Mouse (Mus musculus): ENCODE measurements around the gene Fam169a.
"Not testable (repeated sequence)": the region's sequence is repeated elsewhere in the genome, so short reads cannot be mapped to it uniquely, and the experiment has no call there.

Gene Fam169a

DNA sequence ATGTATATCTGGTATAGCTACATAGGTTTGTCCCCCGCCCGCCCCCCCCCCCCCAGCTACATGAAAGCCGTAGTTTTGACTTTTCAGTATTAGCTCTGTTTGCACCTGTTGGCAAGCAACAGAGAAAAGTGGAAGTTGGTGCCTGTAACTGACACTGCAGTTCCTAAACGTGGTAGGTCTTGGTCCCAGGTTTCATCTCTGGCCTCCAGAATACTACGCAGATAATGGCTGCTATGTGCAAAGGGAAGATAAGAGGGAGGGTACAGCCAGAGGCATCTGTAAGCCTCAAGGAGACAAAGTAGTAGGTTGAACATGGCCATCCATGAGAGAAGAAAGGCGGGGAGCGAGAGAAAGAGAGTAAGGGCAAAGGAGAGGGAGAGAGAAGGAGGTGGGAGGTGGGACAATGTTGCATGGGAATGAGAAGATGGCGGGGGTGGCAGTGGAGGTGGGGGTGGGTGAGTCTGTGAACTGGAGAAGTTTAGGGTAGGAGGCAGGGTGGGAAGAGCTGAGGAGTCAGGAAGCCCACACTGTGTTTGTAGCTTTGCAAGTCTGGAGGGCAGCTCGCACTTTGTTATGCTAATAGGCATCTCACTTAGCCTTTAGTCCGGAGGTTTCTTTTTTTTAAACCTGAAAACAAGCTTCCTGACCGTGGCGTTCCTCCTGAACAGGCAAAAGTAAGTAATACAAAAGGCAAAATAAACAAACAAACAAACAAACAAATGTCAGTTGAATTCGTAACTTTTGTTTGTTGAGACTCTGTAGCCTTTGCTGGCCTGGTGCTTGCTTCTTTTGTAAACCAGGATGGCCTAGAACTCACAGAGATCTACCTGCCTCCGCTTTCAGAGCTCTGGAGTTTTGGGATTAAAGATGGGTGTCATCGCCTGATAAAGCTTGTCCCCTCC lies at the start of gene Fam169a:
TSS of gene Fam169a (plus strand) at position 638 of the 902 bp plus-strand sequence.
- no peak for DNase-seq (ENCODE audit: low spot score)

DNA sequence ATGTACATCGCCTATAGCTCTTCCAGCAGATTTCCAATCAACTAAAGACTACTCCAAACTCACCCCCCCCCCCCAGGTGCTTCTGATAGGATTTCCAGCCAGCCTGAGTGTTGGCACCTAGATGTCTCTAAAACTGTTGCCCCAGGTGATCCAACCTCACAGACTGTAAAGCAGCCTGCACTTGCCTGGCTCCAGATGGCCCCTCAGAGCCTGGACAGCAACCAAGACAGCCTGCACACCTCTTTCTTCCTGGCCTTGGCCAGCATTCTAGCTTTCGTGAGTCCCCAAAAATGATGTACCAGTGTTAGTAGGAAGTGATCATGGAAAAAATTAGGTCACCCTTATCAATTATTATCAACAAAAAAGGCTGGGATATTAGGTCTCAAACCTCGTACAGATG lies 49.4 kb upstream of the Fam169a start:
- DNase-seq (ENCODE audit: low spot score), result no peak

DNA sequence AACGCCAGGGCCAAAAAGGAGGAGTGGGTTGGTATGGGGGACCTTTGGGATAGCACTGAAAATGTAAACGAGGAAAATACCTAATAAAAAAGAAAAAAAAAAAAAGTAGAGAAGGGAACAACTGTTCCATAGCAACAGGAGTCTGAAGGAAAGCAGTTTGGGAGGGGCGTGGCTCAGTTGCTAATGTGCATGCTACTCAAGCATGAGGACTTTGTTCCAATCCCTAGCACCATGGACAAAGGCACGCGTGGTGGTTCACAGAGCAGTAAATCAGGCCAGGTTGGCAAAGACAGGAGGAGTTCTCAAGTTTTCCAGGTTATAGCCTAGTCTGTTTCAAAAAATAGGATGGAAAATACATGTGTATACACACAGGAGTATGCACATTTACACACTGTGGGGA lies 47.0 kb upstream of the Fam169a start:
- DNase-seq (ENCODE audit: low spot score), result no peak

DNA sequence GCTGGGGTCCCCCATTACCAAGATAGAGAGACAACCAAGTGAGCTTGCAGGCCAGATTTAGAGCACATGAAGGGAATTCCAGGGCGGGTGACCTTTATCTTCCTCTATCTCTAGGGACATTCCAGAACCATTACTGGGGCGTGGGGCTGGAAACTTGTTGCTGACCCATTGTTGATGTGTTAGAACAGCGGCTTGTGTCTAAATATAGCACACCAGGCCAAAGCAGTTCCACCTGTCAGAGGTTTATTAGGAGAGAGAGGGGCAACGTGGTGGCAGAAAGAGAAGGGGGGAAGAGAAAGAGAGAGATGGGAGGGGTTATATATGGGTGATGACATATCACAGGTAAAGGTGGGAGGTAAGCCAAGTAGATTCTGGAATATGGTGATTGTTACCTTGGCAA lies 45.2 kb upstream of the Fam169a start:
- DNase-seq (ENCODE audit: low spot score), result no peak

DNA sequence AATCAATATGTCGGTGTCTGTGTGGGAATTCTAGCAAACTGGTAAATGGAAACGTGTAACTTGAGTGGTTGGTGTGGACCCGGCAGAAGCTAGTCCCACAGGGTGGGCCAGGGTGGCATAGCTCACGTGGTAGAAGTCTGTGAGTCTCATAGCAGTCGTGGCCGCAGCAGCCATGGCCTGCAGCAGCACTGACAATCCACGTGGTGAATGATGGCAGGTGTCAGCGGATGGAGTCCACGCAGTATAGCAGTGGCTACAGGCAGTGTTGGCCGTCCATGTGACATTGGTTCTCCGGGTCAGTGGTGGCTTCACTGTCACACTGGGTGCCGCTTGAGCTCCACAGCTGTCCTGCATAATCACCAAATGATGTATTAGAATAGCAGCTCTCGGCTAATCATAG lies 37.0 kb upstream of the Fam169a start:
- no peak for DNase-seq (ENCODE audit: low spot score)

DNA sequence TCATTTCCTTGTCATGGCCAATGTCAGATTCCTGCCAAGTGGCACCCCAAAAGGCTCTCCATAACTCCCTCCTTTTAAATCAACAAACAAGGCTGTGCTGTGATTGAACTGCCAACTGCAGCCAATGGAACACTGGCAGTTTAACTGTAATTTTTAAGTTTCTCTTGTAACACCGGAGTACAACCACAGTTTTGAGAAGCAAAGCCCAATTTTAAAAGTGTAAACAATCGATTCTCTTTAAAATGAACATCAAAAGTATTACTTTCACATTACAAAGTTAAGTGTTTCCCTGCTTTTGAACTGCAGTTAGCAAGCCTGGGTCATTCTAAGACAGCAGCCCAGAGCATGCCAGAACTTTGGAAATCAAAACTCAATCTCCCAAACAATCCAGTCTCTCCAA lies 32.8 kb upstream of the Fam169a start, which contains the start of gene 1700029F12Rik:
TSS of gene 1700029F12Rik (minus strand) at position 101 of the 400 bp plus-strand sequence.
- DNase-seq (ENCODE audit: low spot score), result no peak

DNA sequence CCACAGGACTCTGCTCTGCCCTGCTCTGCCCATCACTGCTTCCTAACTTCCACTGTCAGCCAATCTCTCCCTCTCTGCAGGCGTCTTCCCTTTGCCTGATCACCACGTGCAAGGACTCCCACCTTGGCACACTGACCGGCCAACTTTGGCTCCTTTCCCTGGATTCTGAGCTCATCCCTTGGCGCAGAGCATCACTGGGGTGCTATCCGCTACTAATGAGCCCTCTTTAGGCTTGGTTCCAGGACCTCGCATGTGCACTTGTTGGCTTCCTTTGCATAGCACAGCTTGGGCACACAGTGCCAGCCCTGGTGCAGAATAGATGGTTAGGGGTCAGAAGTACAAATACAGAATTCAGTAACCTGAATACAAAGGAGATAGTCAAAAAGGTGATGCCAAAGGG lies 15.9 kb upstream of the Fam169a start:
- DNase-seq (ENCODE audit: low spot score), result peak; percentile 80

DNA sequence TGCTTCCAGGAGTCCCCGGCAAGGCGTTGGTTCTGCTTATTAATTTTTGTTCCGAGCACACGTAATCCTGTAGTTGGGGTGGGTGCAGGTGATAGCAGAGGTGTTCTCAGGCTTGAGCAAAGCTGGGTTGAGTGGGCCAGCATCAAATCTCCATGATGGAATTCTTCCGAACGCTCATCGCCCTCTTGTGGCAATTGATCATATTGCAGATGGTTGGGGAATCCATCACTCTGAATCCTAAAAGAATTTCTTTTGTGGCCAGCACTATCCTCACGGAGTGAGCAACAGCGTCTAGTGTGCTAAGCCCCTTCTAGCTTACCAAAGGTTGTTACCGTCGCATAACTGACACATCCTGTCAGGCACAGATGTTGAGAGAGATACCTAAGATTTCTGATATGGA lies 14.4 kb upstream of the Fam169a start:
- peak; percentile 89 for DNase-seq (ENCODE audit: low spot score)

DNA sequence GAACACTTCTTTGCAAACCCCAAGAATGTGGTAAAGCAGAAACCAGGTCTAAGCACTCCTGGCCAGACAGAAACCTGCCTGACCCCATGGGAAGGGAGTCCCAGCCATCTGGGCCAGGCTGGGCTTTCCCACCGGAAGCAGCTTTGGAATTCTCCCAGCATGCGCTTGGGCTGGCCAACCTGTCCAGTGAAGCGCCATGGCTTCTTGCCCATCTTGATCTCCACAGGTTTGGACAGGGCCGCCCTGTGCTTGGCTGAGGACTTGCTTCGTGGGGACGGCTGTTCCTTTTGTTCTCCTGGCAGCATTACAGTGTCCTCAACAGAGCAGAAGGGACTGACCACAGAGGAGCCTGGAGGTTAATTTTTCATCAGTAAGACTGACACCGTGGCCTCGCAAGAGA lies 13.2 kb upstream of the Fam169a start:
- peak; percentile 75 for DNase-seq (ENCODE audit: low spot score)

DNA sequence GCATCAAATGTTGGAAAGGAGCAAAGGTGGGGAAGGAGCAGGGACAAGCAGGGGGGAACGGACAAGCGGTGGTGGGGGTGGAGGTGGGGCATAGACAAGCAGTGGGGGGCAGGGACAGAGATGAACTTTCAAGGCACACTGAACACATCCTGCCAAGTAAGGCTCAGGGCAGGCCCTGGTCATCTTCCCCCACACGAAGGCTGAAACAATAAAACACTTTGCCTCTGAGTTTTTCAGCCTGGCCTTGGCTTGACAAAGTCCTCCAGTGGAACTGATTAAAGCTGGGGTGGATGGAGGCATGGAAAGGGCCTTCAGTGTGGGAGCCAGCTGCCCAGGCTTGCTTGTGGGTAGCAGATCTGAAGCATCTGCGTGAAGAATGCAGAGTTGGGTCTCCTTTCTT lies 9.3 kb upstream of the Fam169a start:
- peak; percentile 62 for DNase-seq (ENCODE audit: low spot score)

DNA sequence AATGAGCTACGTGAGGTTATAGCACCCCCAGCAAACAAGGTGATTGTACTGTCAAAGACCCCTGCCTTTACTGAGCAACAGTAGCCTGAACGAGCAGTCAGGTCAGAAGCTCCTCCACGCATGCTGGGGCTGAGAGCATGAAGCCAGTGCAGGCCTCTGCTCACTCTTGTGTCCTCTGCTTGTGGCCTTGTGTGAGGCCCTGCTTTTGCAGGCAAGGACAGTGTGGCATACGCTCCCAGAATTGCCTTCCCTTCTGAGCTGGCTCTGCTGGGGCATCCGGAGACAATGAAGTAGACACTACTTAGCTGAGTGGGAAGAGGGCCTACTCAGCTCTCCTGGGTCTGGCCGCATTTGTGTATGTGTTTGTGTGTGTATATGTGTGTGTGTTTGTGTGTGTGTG lies 7.3 kb upstream of the Fam169a start:
- DNase-seq (ENCODE audit: low spot score), result no peak

DNA sequence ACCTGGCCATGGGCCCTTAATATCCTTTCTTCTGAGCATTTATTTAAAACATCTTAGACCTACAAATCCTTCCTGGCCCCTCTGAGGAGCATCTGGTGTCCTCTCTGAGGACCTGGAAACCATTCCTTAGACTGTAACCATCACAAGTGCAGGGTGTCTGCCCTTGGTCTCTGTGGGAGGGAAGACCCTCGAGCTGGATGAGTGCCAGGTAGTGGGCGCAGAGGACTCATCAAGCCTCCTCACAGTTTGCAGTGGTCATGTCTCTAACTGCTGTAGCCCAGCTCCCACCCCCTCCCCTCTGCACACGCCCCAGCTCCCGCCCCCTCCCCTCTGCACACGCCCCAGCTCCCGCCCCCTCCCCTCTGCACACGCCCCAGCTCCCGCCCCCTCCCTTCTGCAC lies 6.8 kb upstream of the Fam169a start:
- no peak for DNase-seq (ENCODE audit: low spot score)

DNA sequence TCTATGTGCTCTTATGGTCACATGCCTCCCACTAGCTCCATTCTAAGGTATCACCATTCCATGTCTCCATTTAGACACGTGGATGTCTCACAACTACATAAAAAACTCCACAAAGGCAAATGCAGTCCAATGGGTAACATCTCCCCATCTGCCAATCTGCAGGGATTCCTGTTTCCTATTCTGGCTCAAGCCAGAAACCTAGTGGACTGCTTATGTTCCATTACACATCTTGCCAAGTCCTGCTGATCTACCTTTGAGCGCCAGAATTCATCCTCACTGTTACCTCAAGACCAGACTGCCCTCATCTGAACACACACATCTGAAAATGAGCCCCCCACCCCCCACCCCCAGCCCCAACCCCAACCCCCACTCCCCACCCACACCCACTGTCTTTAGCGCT lies 4.9 kb upstream of the Fam169a start:
- no peak for DNase-seq (ENCODE audit: low spot score)

DNA sequence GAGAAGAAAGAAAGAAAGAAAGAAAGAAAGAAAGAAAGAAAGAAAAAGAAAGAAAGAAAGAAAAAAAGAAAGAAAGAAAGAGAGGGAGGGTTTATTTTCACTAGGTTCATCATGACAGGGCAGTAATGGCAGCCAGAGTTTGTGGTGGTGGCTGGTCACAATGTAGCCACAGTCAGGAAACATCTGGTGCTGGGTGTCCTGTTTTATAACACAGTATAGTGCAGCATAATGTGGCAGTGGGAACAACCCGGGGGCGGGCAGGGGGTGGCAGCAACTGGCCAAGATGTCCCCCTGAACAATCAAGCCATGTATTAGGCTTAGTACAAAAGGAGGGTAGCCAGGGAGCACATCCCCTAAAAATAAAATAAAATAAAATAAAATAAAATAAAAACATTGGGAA lies 3.7 kb upstream of the Fam169a start:
- no peak for DNase-seq (ENCODE audit: low spot score)

DNA sequence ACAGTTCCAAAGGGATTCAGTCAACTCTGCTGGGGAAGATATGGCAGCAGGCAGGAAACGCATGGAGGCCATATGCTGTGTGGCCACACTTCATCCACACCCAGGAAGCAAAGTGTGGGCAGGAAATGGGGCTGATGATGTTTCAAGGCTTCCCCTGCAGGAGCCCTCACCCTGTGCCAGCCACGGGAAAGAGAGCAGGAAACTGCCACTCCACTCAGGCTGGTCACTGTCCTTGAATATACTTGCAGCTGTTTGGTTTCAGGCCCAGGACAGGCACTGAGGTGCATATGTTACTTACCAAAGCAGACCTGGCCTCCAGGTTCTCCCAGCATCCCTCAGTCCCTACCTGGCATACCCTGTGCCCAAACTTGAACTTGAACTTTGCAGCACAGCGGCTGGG lies 2.7 kb upstream of the Fam169a start:
- DNase-seq (ENCODE audit: low spot score), result no peak

DNA sequence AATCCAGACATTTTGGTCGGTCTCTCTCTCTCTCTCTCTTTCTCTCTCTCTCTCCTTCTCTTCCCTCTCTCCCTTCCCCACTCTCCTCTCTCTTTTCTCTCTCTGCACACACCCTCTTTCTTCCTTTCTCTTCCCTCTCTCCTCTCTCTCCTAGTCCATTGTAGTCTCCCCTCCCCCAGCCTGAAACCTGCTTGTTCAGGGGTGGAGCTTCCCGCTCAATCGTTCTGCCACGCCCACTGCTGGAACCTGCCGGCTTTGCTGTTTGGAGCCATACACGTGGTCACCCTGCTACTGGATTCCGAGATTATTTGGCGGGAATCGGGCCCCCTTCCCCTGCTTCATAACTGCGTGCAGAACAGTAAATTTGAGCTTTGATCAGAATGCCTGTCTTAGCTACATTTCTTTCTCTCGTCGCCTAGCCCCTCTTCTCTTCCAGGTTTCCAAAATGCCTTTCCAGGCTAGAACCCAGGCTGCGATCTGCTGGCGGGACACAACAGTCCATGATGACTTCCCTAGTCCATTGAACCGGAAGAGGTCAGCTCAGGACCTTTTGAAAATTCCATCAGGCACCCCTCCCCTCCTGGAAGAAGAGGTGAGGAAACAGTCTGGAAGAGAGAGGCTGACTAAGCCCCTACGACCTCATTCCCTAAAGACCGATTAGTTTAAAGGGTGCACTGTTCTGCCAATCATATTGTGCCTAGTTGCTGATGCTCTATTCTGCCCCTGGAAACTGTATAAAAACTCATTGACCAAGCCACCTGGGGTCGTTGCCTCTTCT lies 2.1 kb upstream of the Fam169a start:
- DNase-seq (ENCODE audit: low spot score), result not testable (repeated sequence)

DNA sequence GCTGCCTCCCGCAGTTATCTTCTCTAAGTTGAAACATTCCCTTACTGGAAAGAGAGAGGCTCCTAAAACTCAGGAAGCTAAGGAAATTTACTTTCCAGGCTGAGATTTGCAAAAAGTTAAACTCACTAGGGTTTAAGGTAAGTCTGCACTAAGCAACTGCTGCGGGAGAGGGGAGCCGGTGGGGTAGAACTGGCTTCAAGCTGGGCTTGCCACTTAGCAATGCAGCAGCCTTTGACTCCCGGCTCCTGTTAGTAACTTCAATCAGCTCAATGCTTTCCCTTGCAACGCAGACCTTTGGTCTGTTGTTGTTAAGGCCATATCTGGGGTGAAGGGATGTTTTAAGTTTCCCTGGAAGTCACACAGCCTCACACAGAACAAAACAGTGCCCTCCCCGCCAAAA lies 605 bp downstream of the Fam169a start:
- DNase-seq (ENCODE audit: low spot score), result no peak

DNA sequence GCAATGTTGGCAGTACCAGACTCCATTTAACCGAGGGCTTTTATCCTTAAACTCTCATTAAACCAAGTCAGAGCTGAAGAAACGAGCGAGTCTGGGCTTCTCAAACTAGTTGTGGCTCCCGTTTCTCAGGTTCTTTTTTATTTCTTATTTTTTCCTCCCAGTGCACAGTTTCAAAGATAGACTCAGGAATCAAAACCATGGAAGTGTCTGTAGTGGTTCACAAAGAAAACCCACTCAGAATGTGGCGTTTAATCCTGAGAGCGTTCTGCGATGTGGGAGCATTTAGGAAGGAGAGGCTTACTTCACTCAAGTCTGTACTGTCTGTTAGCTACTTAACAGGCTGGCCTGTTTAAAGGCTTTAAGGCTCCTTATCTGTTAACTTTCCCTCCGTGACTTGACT lies 1.1 kb downstream of the Fam169a start:
- DNase-seq (ENCODE audit: low spot score), result no peak

DNA sequence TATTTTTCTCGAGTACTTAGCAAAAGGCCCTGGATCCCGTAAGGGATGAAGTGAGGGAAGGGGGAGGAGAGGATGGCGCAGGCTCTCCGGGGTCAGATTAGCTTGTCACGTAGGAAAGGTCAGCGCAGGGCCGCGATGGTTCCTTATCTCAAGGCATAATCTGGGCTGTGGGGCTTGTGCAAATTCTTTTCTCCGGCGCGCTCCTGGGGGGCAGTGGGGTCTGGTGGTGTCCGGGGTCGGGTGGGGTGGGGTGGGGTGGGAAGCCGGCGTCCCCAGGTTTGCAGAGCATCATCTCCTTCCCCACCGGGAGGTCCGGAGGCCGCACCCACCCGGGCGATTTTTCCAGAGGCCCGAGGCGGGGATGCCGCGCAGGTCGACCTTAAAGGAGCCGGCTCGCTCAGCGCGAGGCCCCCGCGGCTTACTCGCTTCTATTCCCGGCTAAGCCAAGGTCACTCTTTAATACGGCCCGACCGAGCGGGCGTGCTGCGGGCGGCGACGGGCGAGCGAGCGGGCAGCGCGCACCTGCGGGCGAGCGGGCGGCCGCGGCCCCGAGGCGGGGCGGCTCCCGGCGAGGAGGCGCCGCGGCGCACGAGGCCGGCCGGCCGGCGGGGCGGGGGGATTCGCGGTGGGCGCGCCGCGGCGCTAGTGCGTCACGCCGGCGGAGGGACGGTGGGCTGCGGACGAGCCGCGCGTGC lies 4.0 kb downstream of the Fam169a start:
- peak; percentile 71 for DNase-seq (ENCODE audit: low spot score)

DNA sequence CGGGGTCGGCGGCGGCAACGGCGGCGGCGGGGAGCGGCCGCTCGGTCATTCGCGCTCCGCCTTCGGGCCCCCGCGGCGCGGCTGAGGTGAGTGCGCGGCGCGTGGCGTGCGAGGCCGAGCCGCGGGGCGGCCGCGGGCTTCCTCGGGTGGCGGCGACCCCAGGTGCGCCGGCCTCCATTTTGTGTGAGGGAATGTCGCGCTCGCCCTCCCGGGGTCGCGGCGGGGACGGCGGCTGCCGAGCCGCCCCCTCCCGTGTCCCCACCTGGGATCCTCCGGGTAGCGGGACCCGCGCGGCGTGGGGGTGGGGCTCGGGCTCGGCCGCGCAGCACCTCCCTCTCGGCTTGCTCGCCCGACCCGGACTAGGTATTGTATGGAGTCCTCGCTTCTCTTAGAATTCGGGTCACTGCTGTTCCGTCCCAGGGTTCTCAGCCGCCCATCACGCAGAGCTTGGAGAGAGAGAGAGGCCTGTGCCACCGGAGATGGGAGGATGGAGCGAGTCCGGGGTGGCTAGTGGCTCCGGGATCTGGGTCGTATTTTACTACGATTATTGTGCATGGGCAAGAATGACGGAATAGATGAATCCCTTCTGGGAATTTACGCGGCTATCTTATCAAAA lies 4.6 kb downstream of the Fam169a start:
- peak; percentile 76 for DNase-seq (ENCODE audit: low spot score)

DNA sequence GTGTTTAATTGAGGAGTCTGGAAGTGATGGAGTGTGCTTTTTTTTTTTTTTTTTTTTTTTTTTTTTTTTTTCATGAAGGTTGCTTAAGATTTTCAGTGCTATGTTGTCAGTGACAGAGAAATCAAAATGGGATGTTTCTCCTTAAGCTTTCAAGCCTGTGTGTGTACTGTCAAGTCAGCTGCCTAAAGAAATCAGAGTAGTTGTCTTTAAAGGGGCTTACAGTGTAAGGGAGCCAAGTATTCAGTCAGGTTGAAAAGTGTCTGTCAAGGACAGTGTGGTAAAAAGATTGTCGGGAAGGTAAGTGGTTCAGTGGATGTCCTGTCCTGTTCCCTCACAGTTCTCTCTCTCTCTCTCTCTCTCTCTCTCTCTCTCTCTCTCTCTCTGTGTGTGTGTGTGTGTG lies 6.4 kb downstream of the Fam169a start:
- no peak for DNase-seq (ENCODE audit: low spot score)

DNA sequence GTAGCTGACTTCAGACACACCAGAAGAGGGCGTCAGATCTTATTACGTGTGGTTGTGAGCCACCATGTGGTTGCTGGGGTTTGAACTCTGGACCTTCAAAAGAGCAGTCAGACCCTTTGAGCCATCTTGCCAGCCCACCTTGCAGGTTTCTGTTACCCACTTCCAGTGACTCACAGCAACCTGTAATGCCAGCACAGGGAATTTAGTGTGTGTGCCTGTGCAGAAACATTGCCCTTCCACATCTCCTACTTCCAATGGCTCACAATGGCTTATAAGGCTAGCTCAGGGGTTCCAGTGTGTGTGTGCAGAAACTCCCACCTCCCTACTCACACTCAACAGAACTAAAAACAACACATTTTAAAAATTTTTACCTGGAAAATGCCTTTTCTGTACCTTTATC lies 10.5 kb downstream of the Fam169a start:
- no peak for DNase-seq (ENCODE audit: low spot score)
